Comparison of ENCODE assay signal across 10 mouse cellular contexts in the genomic region with DNA sequence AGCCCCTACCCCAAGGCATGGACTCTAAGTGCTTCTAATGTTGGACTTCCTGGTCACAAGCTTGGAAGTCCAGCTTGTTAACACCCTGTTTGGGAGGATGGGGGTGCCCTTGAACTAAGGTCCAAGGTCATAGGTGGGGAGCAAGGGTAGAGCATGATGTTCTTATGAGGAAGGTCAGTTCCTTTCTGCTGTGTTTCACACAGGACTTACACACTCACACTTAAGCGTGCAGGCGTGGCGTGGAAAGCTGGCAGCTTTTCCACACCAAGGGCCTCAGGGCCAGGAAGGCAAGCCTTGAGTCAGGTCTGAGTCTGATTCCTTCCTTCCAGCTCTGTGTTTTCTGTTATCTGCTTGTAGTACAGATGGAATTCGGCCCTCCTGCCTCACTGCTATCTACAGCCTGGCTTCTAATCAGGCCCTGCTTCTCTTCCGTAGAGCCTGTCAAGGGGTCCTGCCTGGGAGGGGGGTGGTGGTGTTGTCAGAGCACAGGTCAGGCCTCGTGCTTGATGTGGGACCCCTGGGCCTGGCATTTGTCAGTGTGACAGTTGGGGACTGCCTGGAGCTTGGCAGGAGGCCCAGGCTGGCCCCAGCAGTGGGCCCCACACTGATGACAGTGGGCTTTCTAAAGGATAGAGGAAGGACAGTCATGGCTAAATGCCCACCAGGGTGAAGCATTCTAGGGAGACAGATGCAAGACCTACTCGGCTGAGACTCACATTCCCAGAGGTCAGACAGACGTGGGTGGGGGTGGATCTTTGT. TPM values are rescaled to one million over a fixed set of nuclear protein-coding genes. Genes with fewer than 3 reads are reported as not detected.
DNase-seq lines count a peak whose midpoint lies in the region; ATAC-seq and TF ChIP-seq lines count a peak whose summit lies in the region.
"Had no signal": no experiment of that assay in that cellular context is flagged by ENCODE, and none has a peak within 500 bp of the region (broad histone marks: within the 10 kb centered on the region; RNA-seq: fewer than 3 reads in every experiment).

No protein-coding gene starts in this region.

- H3K36me3 ChIP-seq in lung, embryonic 15.5 days: no peaks in the 10 kb centered on the region
- H3K36me3 ChIP-seq in intestine, postnatal 0 days (ENCODE audit: control insufficient read depth, insufficient read depth): no peaks in the 10 kb centered on the region
- H3K36me3 ChIP-seq in stomach, embryonic 14.5 days (ENCODE audit: control insufficient read depth, insufficient read depth, low read length): no peaks in the 10 kb centered on the region

- peak; percentile 51 to 70 for DNase-seq in cerebellum, postnatal 10 days
- no peak for DNase-seq in cerebellum, adult 11 months
- DNase-seq in lung, adult 2 months: no peak
- DNase-seq in adrenal gland, postnatal 14 days: no peak
- no peak for DNase-seq in ovary, postnatal 14 days (ENCODE audit: low spot score)
- DNase-seq: cerebellum, adult 9-11 months; gastrocnemius, postnatal 10 days had no signal

- H3K4me3 ChIP-seq in lung, embryonic 15.5 days: no peak overlapping the region
- no peak overlapping the region for H3K4me3 ChIP-seq in lung, adult 2 months (replicated peaks; ENCODE audit: extremely low read depth, low read depth, low read length)
- H3K4me3 ChIP-seq in intestine, postnatal 0 days (ENCODE audit: low read depth, low read length): no peak overlapping the region
- H3K4me3 ChIP-seq in stomach, embryonic 14.5 days (ENCODE audit: low read depth, low read length): no peak overlapping the region

- no peak overlapping the region for H3K4me2 ChIP-seq in lung, embryonic 15.5 days
- 0 out of 2 replicates have a peak overlapping the region, but pooled peaks have one; percentile 2 for H3K4me2 ChIP-seq in intestine, postnatal 0 days (replicated peaks; ENCODE audit: low read depth)
- H3K4me2 ChIP-seq in stomach, embryonic 14.5 days (replicated peaks; ENCODE audit: low read depth, low read length): no peak overlapping the region

- H3K27ac ChIP-seq in lung, embryonic 15.5 days: peak overlapping the region; percentile 43
- peak overlapping the region; percentile 82 for H3K27ac ChIP-seq in intestine, postnatal 0 days (ENCODE audit: low read depth, low read length)
- H3K27ac ChIP-seq in stomach, embryonic 14.5 days (ENCODE audit: low read length): peak overlapping the region; percentile 70; the same call in 1 of the 2 replicates

- TF ChIP-seq POLR2A in lung, adult 2 months (IDR thresholded peaks at IDR 0.05; ENCODE audit: borderline replicate concordance, extremely low read depth, low read depth, low read length): no peak

- no peak overlapping the region for H3K9ac ChIP-seq in lung, embryonic 15.5 days
- no peak overlapping the region for H3K9ac ChIP-seq in intestine, postnatal 0 days (ENCODE audit: low read depth, low read length)
- no peak overlapping the region for H3K9ac ChIP-seq in stomach, embryonic 14.5 days (replicated peaks; ENCODE audit: low read depth, low read length)

- H3K27me3 ChIP-seq in lung, embryonic 15.5 days: no peaks in the 10 kb centered on the region
- no peaks in the 10 kb centered on the region for H3K27me3 ChIP-seq in intestine, postnatal 0 days (replicated peaks; ENCODE audit: control insufficient read depth, insufficient read depth, low read length)
- no peaks in the 10 kb centered on the region for H3K27me3 ChIP-seq in stomach, embryonic 14.5 days (ENCODE audit: control insufficient read depth, insufficient read depth, low read length)

- WGBS in lung, embryonic 15.5 days: 24% methylated on average over 8 of the region's 8 CpGs
- 62% methylated on average over 8 of the region's 8 CpGs for WGBS in lung, adult 2 months
- 31% methylated on average over 8 of the region's 8 CpGs for WGBS in intestine, postnatal 0 days
- 34% methylated on average over 8 of the region's 8 CpGs for WGBS in stomach, embryonic 14.5 days

- TF ChIP-seq CTCF in lung, adult 2 months (IDR thresholded peaks at IDR 0.05; ENCODE audit: insufficient read depth, low read length): no peak
- 0 out of 2 replicates have a peak, but pooled peaks have one; percentile 8 for TF ChIP-seq CTCF in intestine, postnatal 0 days (IDR thresholded peaks at IDR 0.05; ENCODE audit: low read depth)

- peak; percentile 89 for ATAC-seq in lung, embryonic 15.5 days (ENCODE audit: borderline replicate concordance, extremely low read depth, low FRiP score, low TSS enrichment)
- ATAC-seq in intestine, postnatal 0 days: peak; percentile 37
- ATAC-seq in stomach, embryonic 14.5 days (ENCODE audit: insufficient number of reproducible peaks, insufficient read depth, low FRiP score, low read depth): peak; percentile 72

- H3K4me1 ChIP-seq in lung, embryonic 15.5 days: peaks cover 27% of the 10 kb centered on the region
- no peaks in the 10 kb centered on the region for H3K4me1 ChIP-seq in lung, adult 2 months (ENCODE audit: control insufficient read depth, insufficient read depth, low read length)
- peaks cover 23% of the 10 kb centered on the region for H3K4me1 ChIP-seq in intestine, postnatal 0 days (replicated peaks; ENCODE audit: control insufficient read depth, insufficient read depth, low read length)
- H3K4me1 ChIP-seq in stomach, embryonic 14.5 days (ENCODE audit: control insufficient read depth, insufficient read depth, low read length): peaks cover 24% of the 10 kb centered on the region

- H3K9me3 ChIP-seq in lung, embryonic 15.5 days: no peaks in the 10 kb centered on the region
- no peaks in the 10 kb centered on the region for H3K9me3 ChIP-seq in intestine, postnatal 0 days (ENCODE audit: control insufficient read depth)
- H3K9me3 ChIP-seq in stomach, embryonic 14.5 days (ENCODE audit: control insufficient read depth, low read depth, low read length): no peaks in the 10 kb centered on the region

RNA-seq across cellular contexts. Expression of a gene that starts 18.0 kb away (rescaled TPM):
- 14.9 and 17.0 TPM in 2 replicates for polyA plus RNA-seq in lung, embryonic 15.5 days (2015; fragmentation: Nextera tagmentation; extraction: Ambion mirVana)
- polyA plus RNA-seq in lung, adult 2 months (2012; rRNA removed): 6.9 and 43.2 TPM in 2 replicates
- polyA plus RNA-seq in intestine, postnatal 0 days (2015; fragmentation: Nextera tagmentation; extraction: Ambion mirVana): 208 and 224 TPM in 2 replicates
- polyA plus RNA-seq in stomach, embryonic 14.5 days (2014; fragmentation: Nextera tagmentation; extraction: Ambion mirVana): 58.2 and 60.5 TPM in 2 replicates
- total RNA-seq in adrenal gland, postnatal 14 days (2021): 0.45 TPM in 1 of 2 replicates, not detected in the other

RNA-seq across cellular contexts. Expression of a gene that starts 21.1 kb away (rescaled TPM):
- polyA plus RNA-seq in lung, embryonic 15.5 days (2015; fragmentation: Nextera tagmentation; extraction: Ambion mirVana): 97.5 and 117 TPM in 2 replicates
- 0.26 and 1.5 TPM in 2 replicates for polyA plus RNA-seq in lung, adult 2 months (2012; rRNA removed)
- 3.1 and 4.1 TPM in 2 replicates for polyA plus RNA-seq in intestine, postnatal 0 days (2015; fragmentation: Nextera tagmentation; extraction: Ambion mirVana)
- polyA plus RNA-seq in stomach, embryonic 14.5 days (2014; fragmentation: Nextera tagmentation; extraction: Ambion mirVana): 1.9 and 3.2 TPM in 2 replicates
- 0.34 TPM in 1 of 2 replicates, not detected in the other for total RNA-seq in adrenal gland, postnatal 14 days (2021)

RNA-seq across cellular contexts. Expression of a gene that starts 34.5 kb away (rescaled TPM):
- polyA plus RNA-seq in lung, embryonic 15.5 days (2015; fragmentation: Nextera tagmentation; extraction: Ambion mirVana): 79.9 and 80.0 TPM in 2 replicates
- 98.6 and 156 TPM in 2 replicates for polyA plus RNA-seq in lung, adult 2 months (2012; rRNA removed)
- polyA plus RNA-seq in intestine, postnatal 0 days (2015; fragmentation: Nextera tagmentation; extraction: Ambion mirVana): 22.0 and 22.5 TPM in 2 replicates
- 82.1 and 86.8 TPM in 2 replicates for polyA plus RNA-seq in stomach, embryonic 14.5 days (2014; fragmentation: Nextera tagmentation; extraction: Ambion mirVana)
- 44.9 and 49.5 TPM in 2 replicates for total RNA-seq in adrenal gland, postnatal 14 days (2021)

RNA-seq across cellular contexts. Expression of a gene that starts 35.8 kb away (rescaled TPM):
- polyA plus RNA-seq in lung, embryonic 15.5 days (2015; fragmentation: Nextera tagmentation; extraction: Ambion mirVana): 158 and 190 TPM in 2 replicates
- polyA plus RNA-seq in lung, adult 2 months (2012; rRNA removed): 31.3 and 74.6 TPM in 2 replicates
- polyA plus RNA-seq in intestine, postnatal 0 days (2015; fragmentation: Nextera tagmentation; extraction: Ambion mirVana): 56.8 and 73.9 TPM in 2 replicates
- polyA plus RNA-seq in stomach, embryonic 14.5 days (2014; fragmentation: Nextera tagmentation; extraction: Ambion mirVana): 10.4 and 14.6 TPM in 2 replicates
- 1.3 and 2.6 TPM in 2 replicates for total RNA-seq in adrenal gland, postnatal 14 days (2021)

Comparison
In these comparisons a context has a peak if more than half of its experiments do, and no peak if none do; other contexts are left out.
1. DNase-seq: peak in cerebellum, postnatal 10 days (2 of 2); none in cerebellum, adult 11 months (single experiment), lung, adult 2 months (single experiment), adrenal gland, postnatal 14 days (single experiment) and ovary, postnatal 14 days (single experiment).
2. RNA of a gene that starts 21.1 kb away (polyA plus RNA-seq): 97.5 to 117 TPM in lung, embryonic 15.5 days; 3.1 to 4.1 TPM in intestine, postnatal 0 days, 1.9 to 3.2 TPM in stomach, embryonic 14.5 days and 0.26 to 1.5 TPM in lung, adult 2 months; every median in the first group is over 10 times any median in the second.
3. ATAC-seq: peak in every context shown above with its lines; median percentile 89 in lung, embryonic 15.5 days; 72 in stomach, embryonic 14.5 days; 37 in intestine, postnatal 0 days.
4. Peak in every context shown above with its lines, with median percentiles within 50 percentile points of each other: H3K27ac ChIP-seq.